Mouse (Mus musculus): ENCODE results near the gene Me3.

Gene Me3

GRCm38 (mm10) chr7:89666361-89666760 lies 34.2 kb downstream of the Me3 start:
- no peak for DNase-seq (ENCODE audit: low read depth, low spot score)

DNA sequence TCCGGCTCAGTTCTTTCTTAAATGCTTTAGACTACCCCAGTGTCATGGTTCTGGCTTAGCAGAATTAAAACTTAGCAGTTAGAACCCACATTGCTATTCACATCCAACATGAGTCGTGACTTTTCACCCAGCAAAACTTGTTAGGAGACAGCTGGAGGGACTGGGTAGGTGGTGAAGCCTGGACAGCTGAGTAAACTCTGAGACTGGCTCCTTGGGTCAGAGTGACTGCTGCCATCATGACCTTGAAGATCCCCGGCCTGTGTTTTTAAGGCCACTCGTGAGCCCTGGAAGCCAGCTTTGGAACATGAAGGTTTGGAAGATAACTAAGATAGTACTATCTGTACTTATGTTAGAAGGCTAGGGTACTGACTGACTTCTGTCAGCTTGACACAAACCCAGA lies 35.4 kb downstream of the Me3 start:
- DNase-seq (ENCODE audit: low read depth, low spot score): no peak

- no peak for DNase-seq (ENCODE audit: low read depth, low spot score)
These were observed 37.3 kb downstream of the Me3 start for GRCm38 (mm10) chr7:89669461-89669860.

- no peak for DNase-seq (ENCODE audit: low read depth, low spot score)
These were observed 39.1 kb downstream of the Me3 start for GRCm38 (mm10) chr7:89671104-89671831.

DNA sequence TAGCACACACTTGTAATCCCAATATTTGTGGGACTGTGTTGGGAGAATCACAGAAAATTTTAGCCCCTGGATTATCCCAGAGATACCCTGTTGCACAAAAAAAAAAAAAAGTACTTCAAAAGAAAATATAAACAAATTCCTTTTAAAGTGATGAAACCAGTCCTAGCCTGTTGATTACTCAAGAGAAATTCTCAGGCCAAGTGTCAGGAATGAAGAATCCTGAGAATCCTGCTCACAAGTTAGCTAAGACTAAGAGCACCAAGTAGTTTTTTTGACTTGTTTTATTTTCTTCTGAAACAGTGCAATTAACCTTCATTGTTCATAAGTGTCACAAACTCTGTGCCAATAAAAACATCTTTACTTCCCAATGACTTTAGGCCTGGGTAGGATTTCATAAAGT lies 44.0 kb downstream of the Me3 start:
- DNase-seq (ENCODE audit: low read depth, low spot score): no peak

DNA sequence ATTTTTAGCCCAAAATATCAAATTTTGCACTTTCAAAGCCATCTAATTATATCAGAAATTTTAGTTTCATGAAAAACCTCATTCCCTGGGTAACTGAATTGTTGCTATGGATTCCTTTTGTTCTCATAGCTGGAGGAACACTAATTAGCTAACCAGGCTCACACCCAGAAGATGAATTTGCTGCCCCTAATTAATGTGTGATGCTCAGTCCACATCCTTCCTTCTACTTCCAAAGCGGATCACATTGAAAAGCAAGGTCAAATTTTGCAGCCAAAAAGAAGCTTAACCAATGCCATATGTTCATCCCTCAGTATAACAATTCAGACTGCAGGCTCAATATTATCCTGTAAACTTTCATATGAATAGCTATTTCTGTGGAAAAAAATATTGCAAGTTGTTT lies 45.7 kb downstream of the Me3 start:
- DNase-seq (ENCODE audit: low read depth, low spot score): no peak

- DNase-seq (ENCODE audit: low read depth, low spot score): no peak
These were observed 46.5 kb downstream of the Me3 start for GRCm38 (mm10) chr7:89678719-89679118.

GRCm38 (mm10) chr7:89679139-89679538 lies 46.9 kb downstream of the Me3 start:
- no peak for DNase-seq (ENCODE audit: low read depth, low spot score)

- DNase-seq (ENCODE audit: low read depth, low spot score): no peak
These were observed 47.5 kb downstream of the Me3 start for GRCm38 (mm10) chr7:89679621-89680140.

DNA sequence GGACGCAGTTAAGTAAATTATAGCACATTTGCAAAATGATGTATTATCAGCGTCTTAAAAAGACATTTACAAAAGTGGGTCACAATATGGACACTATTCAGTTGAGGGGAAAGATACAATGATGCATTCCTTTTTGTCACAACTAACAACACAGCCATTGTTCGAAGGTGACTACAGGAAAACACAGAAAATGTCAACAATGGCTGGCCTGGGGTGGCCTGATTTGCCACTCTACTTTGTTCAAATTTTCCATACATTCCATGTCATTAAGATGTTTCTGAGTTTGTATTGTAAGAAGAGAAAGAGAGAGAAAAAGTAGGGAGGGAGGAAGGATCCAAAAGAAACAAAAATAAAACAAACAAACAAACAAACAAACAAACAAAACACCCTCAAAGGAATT lies 48.7 kb downstream of the Me3 start:
- no peak for DNase-seq (ENCODE audit: low read depth, low spot score)

DNA sequence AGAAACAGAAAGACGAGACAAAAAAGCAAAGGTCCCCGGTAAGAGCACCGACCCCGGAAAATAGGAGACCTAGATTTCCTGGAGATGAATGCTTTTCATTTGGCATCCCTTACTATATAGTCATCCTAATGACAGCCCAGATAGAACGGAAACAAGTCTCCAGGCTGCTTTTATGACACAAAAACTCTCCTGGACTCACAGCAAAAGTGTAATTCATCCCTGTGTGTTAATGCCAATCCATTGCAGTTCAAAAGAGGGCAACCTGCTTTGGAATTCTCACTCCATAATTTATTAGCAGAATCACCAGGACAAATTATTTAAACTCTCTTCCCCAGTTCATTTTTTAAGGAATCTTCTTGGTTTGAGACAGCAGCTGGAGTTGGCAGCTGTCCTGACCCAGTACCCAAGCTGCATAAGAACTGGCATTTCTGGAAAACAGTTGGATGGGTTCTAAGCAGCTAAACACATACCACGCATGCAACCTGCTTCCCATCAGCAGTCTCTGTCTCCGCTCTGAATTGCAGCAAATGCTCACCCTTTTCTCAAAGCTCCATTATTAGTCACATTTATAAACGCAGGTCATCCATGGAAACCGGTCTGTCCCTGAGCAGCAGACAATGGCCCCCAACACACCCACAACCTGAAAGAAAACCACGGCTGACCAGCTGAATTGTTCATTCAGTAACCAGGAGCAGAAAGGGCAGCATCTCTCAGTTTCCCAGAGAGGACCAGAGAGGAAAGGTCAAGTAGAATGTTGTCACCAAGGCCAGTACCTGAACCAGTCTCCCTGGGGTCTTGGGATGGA lies 49.7 kb downstream of the Me3 start:
- DNase-seq (ENCODE audit: low read depth, low spot score): no peak

DNA sequence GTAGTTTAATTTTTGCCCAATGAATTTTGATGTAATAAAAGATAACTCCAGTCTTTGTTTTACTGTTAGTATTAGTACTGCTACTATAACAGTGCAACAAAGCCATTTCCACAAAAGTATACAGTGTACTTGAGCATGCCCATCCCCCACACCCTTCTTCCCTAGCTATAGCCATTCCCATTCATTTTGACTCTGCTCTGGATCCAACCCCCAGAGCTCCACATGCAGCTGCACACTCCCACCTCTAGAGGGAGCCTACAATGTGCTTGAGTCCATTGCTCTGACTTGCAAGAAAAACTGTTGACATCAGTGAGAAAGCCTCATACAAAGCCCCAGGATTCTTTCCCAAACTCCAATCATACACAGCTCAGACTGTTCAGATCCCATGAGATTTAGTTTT lies 66.0 kb downstream of the Me3 start:
- DNase-seq (ENCODE audit: low read depth, low spot score): peak; percentile 86

- DNase-seq (ENCODE audit: low read depth, low spot score): no peak
These were observed 67.6 kb downstream of the Me3 start for GRCm38 (mm10) chr7:89699668-89700350.

GRCm38 (mm10) chr7:89700511-89700910 lies 68.3 kb downstream of the Me3 start:
- no peak for DNase-seq (ENCODE audit: low read depth, low spot score)

GRCm38 (mm10) chr7:89710776-89711175 lies 78.6 kb downstream of the Me3 start:
- no peak for DNase-seq (ENCODE audit: low read depth, low spot score)

- DNase-seq (ENCODE audit: low read depth, low spot score): no peak
These were observed 80.9 kb downstream of the Me3 start for GRCm38 (mm10) chr7:89713059-89713458.

GRCm38 (mm10) chr7:89716226-89716625 lies 84.0 kb downstream of the Me3 start:
- no peak for DNase-seq (ENCODE audit: low read depth, low spot score)

- DNase-seq (ENCODE audit: low read depth, low spot score): no peak
These were observed 85.3 kb downstream of the Me3 start for GRCm38 (mm10) chr7:89717521-89717920.

- DNase-seq (ENCODE audit: low read depth, low spot score): no peak
These were observed 86.1 kb downstream of the Me3 start for GRCm38 (mm10) chr7:89718264-89718663.

DNA sequence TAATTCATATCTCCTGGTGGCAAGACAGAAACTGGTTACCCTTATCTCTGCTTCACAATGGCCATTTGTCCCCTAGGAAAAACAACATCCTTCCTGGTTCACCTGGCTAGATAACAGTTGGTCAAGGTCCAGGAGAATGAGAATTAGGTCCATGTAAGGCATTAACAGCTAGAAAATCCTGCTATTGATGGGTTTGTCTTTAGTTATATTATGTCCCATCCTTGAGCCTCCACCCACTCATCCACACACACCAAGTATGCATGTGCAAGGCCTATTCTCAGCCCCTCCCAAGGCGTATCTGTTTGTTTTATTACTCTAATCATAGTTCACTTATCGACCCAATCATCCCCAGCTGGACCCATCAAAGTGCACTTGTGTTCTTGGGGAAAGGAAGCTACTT lies 88.1 kb downstream of the Me3 start:
- no peak for DNase-seq (ENCODE audit: low read depth, low spot score)

- DNase-seq (ENCODE audit: low read depth, low spot score): no peak
These were observed 94.5 kb downstream of the Me3 start for GRCm38 (mm10) chr7:89726712-89727111.

DNA sequence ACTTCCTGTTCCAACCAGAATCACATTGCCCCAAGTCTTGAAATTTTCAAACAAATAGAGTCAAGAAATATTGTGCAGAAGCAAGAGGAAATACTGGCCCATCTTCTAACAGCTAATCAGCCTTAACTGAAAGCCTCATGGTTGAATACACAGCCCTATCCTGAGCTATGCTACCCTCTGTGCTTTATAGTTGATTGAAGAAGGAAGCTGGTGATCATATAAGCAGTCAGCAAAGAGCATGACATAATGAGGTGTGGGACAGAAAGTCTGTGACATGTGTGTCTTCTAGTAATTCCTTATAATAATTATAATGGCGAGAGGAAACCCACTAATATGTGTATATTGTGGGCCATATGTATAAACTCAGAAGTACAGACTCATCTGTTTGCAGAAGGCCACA lies 95.4 kb downstream of the Me3 start:
- no peak for DNase-seq (ENCODE audit: low read depth, low spot score)

Measured in ES-CJ7 (cell line).